ENCODE assay signal across 8 mouse cellular contexts in genomic region chr7:12927191-12927680, GRCm38 (mm10). TPM values are rescaled to one million over a fixed set of nuclear protein-coding genes. Genes with fewer than 3 reads are reported as not detected.
DNase-seq lines count a peak whose midpoint lies in the region; ATAC-seq and TF ChIP-seq lines count a peak whose summit lies in the region.

Gene Rnf225 (plus strand): TSS chr7:12927416.

- no peak for TF ChIP-seq CTCF in cerebellum, adult 2 months (IDR thresholded peaks at IDR 0.05; ENCODE audit: borderline replicate concordance, insufficient read depth, low read depth, low read length)
- TF ChIP-seq CTCF in liver, embryonic 14.5 days (IDR thresholded peaks at IDR 0.05; ENCODE audit: low read depth) = no peak

- TF ChIP-seq POLR2A in cerebellum, adult 2 months (IDR thresholded peaks at IDR 0.05; ENCODE audit: borderline replicate concordance, insufficient read depth, low read length) = no peak

- peaks cover 38% of the 10 kb centered on the region for H3K36me3 ChIP-seq in intestine, embryonic 15.5 days
- peaks cover 40% of the 10 kb centered on the region for H3K36me3 ChIP-seq in liver, embryonic 14.5 days (replicated peaks; ENCODE audit: control insufficient read depth, insufficient read depth, low read depth)
- H3K36me3 ChIP-seq in neural tube, embryonic 14.5 days (ENCODE audit: control insufficient read depth, insufficient read depth, low read length) = peaks cover 28% of the 10 kb centered on the region

- peak within 1 kb of the TSS; percentile 69 for H3K27ac ChIP-seq in cerebellum, adult 2 months (ENCODE audit: insufficient read depth, low read length)
- no peak within 1 kb of the TSS for H3K27ac ChIP-seq in intestine, embryonic 15.5 days
- no peak within 1 kb of the TSS for H3K27ac ChIP-seq in liver, embryonic 14.5 days
- no peak within 1 kb of the TSS for H3K27ac ChIP-seq in neural tube, embryonic 14.5 days (ENCODE audit: low read depth, low read length)

- peak in 1 of 2 experiments; percentile 32 for DNase-seq in cerebellum, adult 2 months
- no peak for DNase-seq in cerebellum, postnatal 4 days (ENCODE audit: low spot score in 2 of 2)
- DNase-seq in embryo, embryonic 10.5 days (ENCODE audit: low spot score) = peak; percentile 58
- no peak for DNase-seq in liver, embryonic 14.5 days (ENCODE audit: low read depth in 3 of 3, low spot score in 3 of 3)
- no peak for DNase-seq in right cerebral cortex, postnatal 36 days (ENCODE audit: low spot score in 2 of 2)

- no peak for TF ChIP-seq EP300 in liver, embryonic 14.5 days (IDR thresholded peaks at IDR 0.05; ENCODE audit: low read depth)

- H3K27me3 ChIP-seq in cerebellum, adult 2 months (ENCODE audit: control insufficient read depth, insufficient read depth, low read length) = no peaks in the 10 kb centered on the region
- H3K27me3 ChIP-seq in intestine, embryonic 15.5 days (replicated peaks) = peaks cover 4% of the 10 kb centered on the region
- H3K27me3 ChIP-seq in liver, embryonic 14.5 days (ENCODE audit: control insufficient read depth, insufficient read depth, low read length) = peaks cover 8% of the 10 kb centered on the region; the same call in 1 of the 2 replicates
- peaks cover 11% of the 10 kb centered on the region for H3K27me3 ChIP-seq in neural tube, embryonic 14.5 days (ENCODE audit: control insufficient read depth, insufficient read depth, low read length)

- H3K9ac ChIP-seq in intestine, embryonic 15.5 days = peak within 1 kb of the TSS; percentile 40
- no peak within 1 kb of the TSS for H3K9ac ChIP-seq in liver, embryonic 14.5 days (replicated peaks)
- peak within 1 kb of the TSS; percentile 37 for H3K9ac ChIP-seq in neural tube, embryonic 14.5 days (replicated peaks; ENCODE audit: low read depth, low read length)

- no peaks in the 10 kb centered on the region for H3K9me3 ChIP-seq in intestine, embryonic 15.5 days
- no peaks in the 10 kb centered on the region for H3K9me3 ChIP-seq in liver, embryonic 14.5 days (ENCODE audit: control insufficient read depth, low read length)
- H3K9me3 ChIP-seq in neural tube, embryonic 14.5 days (ENCODE audit: control insufficient read depth, low read length) = no peaks in the 10 kb centered on the region

- H3K4me3 ChIP-seq in cerebellum, adult 2 months (replicated peaks; ENCODE audit: insufficient read depth, low read depth, low read length) = peak within 1 kb of the TSS; percentile 65
- peak within 1 kb of the TSS; percentile 35 for H3K4me3 ChIP-seq in intestine, embryonic 15.5 days (replicated peaks)
- peak within 1 kb of the TSS in 1 of 2 experiments; percentile 28; a peak in 1 of 4 replicates for H3K4me3 ChIP-seq in liver, embryonic 14.5 days (ENCODE audit: insufficient read depth in 1 of 2, low read depth in 2 of 2, low read length in 2 of 2)
- H3K4me3 ChIP-seq in neural tube, embryonic 14.5 days (ENCODE audit: low read depth, low read length) = peak within 1 kb of the TSS; percentile 22

- peaks cover 21% of the 10 kb centered on the region for H3K4me1 ChIP-seq in cerebellum, adult 2 months (ENCODE audit: control insufficient read depth, insufficient read depth, low read length)
- H3K4me1 ChIP-seq in intestine, embryonic 15.5 days (replicated peaks) = peaks cover 27% of the 10 kb centered on the region
- H3K4me1 ChIP-seq in liver, embryonic 14.5 days (replicated peaks; ENCODE audit: control insufficient read depth in 2 of 2, insufficient read depth in 2 of 2, low read length in 1 of 2) = peaks cover 10 to 12% of the 10 kb centered on the region in 2 experiments
- peaks cover 9% of the 10 kb centered on the region for H3K4me1 ChIP-seq in neural tube, embryonic 14.5 days (ENCODE audit: control insufficient read depth, insufficient read depth, low read length)

- H3K4me2 ChIP-seq in intestine, embryonic 15.5 days (replicated peaks) = peak within 1 kb of the TSS; percentile 77
- peak within 1 kb of the TSS; percentile 53 for H3K4me2 ChIP-seq in liver, embryonic 14.5 days (ENCODE audit: low read depth)
- peak within 1 kb of the TSS; percentile 41 for H3K4me2 ChIP-seq in neural tube, embryonic 14.5 days (ENCODE audit: low read depth, low read length)

- 49% methylated on average over 8 of the region's 8 CpGs for WGBS in cerebellum, adult 2 months
- whole genome bisulfite sequencing in intestine, embryonic 15.5 days = 24% methylated on average over 8 of the region's 8 CpGs
- WGBS in liver, embryonic 14.5 days (ENCODE audit: insufficient replicate concordance) = 23% methylated on average over 8 of the region's 8 CpGs
- WGBS in neural tube, embryonic 14.5 days = 27% methylated on average over 8 of the region's 8 CpGs

- ATAC-seq in intestine, embryonic 15.5 days = peak; percentile 89
- peak; percentile 13 for ATAC-seq in liver, embryonic 14.5 days (ENCODE audit: insufficient read depth)
- no peak for ATAC-seq in neural tube, embryonic 14.5 days (ENCODE audit: low read depth)
- ATAC-seq in megakaryocyte-erythroid progenitor cell, adult 5-6 weeks (replicated peaks; ENCODE audit: low FRiP score, low TSS enrichment, poor library complexity, severe bottlenecking) = no peak

RNA-seq across cellular contexts. Expression of gene Rnf225, which starts in this region (rescaled TPM):
- polyA plus RNA-seq in cerebellum, adult 2 months (2012; rRNA removed) = 2.6 and 3.5 TPM in 2 replicates
- 0.33 and 0.47 TPM in 2 replicates for polyA plus RNA-seq in intestine, embryonic 15.5 days (2015; fragmentation: Nextera tagmentation; extraction: Ambion mirVana)
- 0.55 TPM in 2 replicates for polyA plus RNA-seq in liver, embryonic 14.5 days (2012; rRNA removed)
- 0.09 and 0.15 TPM in 2 replicates for polyA plus RNA-seq in liver, embryonic 14.5 days (2014; fragmentation: Nextera tagmentation; extraction: Ambion mirVana)
- polyA plus RNA-seq in neural tube, embryonic 14.5 days (2014; fragmentation: Nextera tagmentation; extraction: Ambion mirVana) = 0.68 and 1.3 TPM in 2 replicates
- total RNA-seq in megakaryocyte-erythroid progenitor cell, adult 5-6 weeks (2014; fragmentation: Nextera tagmentation) = 0.77 and 1.2 TPM in 2 replicates
- total RNA-seq in megakaryocyte-erythroid progenitor cell, adult 5-6 weeks (2017) = 1.6 TPM in 1 of 2 replicates, not detected in the other

Comparison
In these comparisons a context has a peak if more than half of its experiments do, and no peak if none do; other contexts are left out.
1. Peak in ATAC-seq, H3K4me3 ChIP-seq, H3K9ac ChIP-seq and H3K4me2 ChIP-seq in intestine, embryonic 15.5 days; RNA of the gene not detected or under 1 TPM.
2. Peak in ATAC-seq and H3K4me2 ChIP-seq in liver, embryonic 14.5 days; RNA of the gene not detected or under 1 TPM.